Mouse (Mus musculus): ENCODE results near the gene Steap2.
"Not testable (repeated sequence)": the region's sequence is repeated elsewhere in the genome, so short reads cannot be mapped to it uniquely, and the experiment has no call there.

The Steap2 gene

GRCm38 (mm10) chr5:5693956-5694653 lies at the start of gene Steap2:
Gene Steap2 (minus strand): TSS chr5:5694578.
- peak; percentile 6 to 8 for DNase-seq (ENCODE audit: low spot score in 2 of 2)

DNA sequence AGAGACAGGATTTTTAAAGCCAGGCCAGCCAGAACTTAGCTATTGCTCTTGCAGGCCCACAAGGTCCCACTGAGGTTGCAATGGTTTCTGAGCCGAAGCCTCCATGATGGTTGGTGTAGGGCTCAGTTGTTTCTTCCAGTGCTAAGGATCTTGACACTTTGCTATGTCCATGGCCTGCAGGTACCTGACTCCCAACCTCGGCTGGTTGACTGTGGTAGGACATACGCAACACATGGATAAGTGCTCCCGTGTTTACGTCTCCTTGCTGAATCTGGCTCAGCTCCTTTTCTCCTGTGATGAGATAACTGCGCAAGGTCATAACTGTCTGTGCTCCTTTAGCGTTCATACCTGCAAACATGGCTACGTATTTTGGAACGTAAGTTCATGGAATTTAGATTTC lies 40.1 kb upstream of the Steap2 start:
- no peak for DNase-seq (ENCODE audit: low spot score in 2 of 2)

DNA sequence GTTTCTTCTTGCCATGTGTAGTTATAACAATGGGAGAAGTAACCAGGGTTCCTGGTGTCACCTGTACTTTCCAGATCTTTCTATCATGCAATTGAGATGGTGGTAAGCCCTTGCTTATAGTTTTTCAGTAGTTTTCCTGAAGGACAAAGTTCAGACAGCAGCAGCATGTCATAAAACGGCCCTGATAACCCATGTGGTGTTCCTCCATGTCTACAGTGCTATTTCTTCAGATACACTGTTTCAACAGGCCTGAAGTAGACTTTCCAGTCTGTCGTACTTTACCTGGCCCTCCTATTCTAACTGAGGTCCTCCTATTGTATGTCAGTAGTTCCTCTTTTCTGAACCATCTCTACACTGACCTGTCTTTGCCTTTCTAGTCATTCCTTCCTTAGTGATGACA lies 38.5 kb upstream of the Steap2 start:
- no peak for DNase-seq (ENCODE audit: low spot score in 2 of 2)

- no peak for DNase-seq (ENCODE audit: low spot score in 2 of 2)
Observed at GRCm38 (mm10) chr5:5732208-5732607, 37.8 kb upstream of the Steap2 start.

GRCm38 (mm10) chr5:5729904-5730303 lies 35.5 kb upstream of the Steap2 start:
- no peak for DNase-seq (ENCODE audit: low spot score in 2 of 2)

- no peak for DNase-seq (ENCODE audit: low spot score in 2 of 2)
Observed at GRCm38 (mm10) chr5:5722217-5722616, 27.8 kb upstream of the Steap2 start.

- DNase-seq (ENCODE audit: low spot score in 2 of 2), result no peak
Observed at GRCm38 (mm10) chr5:5711032-5711431, 16.7 kb upstream of the Steap2 start.

GRCm38 (mm10) chr5:5707341-5708278 lies 13.2 kb upstream of the Steap2 start:
- DNase-seq (ENCODE audit: low spot score in 2 of 2), result no peak

- DNase-seq (ENCODE audit: low spot score in 2 of 2), result no peak
Observed at GRCm38 (mm10) chr5:5705019-5705418, 10.6 kb upstream of the Steap2 start.

- DNase-seq (ENCODE audit: low spot score in 2 of 2), result no peak
Observed at GRCm38 (mm10) chr5:5700386-5700785, 6.0 kb upstream of the Steap2 start.

DNA sequence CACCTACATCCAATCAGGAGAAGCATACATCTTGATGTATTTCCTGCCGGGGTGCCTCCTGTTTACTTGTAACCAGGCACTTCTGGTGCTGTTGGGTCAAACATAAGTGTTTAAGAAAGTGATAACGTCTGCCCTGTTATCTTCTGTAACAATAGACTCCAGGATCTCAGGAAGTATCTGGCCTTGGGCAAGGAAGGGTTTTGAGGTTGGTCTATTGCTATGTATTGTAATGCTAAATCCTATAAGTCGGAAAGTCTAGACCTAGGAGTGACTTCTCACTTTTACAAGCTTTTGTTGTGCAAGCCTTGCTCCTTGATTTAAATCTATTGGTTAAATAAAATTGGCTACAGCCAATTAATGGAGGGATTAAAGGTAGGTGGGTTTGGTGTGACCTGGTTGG lies 4.5 kb upstream of the Steap2 start:
- DNase-seq (ENCODE audit: low spot score in 2 of 2), result no peak

DNA sequence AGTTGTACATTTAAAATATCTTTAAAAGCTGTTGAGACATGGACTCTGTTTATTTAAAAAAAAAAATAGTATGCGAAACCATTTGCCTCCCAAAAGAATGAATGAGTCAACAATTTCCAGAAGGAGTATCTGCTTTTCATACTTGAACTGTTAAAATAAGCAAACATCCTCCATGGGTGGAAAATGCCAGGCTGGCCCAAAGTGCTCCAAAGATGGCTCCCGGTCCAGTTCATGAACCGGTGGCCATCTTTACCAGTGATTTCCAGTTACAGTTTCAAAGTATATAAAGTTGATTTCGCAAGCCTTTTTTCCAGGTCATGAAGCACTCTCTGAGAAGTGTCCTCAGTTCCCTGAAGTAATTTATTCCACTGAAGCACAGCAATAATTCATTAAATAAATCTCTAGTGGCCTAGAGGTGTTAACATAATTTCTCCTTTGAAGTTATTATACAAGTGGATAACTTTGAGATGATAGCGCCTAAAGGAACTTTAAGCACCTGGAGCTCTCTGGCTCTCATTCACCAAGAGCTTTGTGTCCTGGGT lies 1.1 kb upstream of the Steap2 start:
- DNase-seq (ENCODE audit: low spot score in 2 of 2), result no peak

- DNase-seq (ENCODE audit: low spot score in 2 of 2), result no peak
Observed at GRCm38 (mm10) chr5:5693541-5693955, 830 bp downstream of the Steap2 start.

DNA sequence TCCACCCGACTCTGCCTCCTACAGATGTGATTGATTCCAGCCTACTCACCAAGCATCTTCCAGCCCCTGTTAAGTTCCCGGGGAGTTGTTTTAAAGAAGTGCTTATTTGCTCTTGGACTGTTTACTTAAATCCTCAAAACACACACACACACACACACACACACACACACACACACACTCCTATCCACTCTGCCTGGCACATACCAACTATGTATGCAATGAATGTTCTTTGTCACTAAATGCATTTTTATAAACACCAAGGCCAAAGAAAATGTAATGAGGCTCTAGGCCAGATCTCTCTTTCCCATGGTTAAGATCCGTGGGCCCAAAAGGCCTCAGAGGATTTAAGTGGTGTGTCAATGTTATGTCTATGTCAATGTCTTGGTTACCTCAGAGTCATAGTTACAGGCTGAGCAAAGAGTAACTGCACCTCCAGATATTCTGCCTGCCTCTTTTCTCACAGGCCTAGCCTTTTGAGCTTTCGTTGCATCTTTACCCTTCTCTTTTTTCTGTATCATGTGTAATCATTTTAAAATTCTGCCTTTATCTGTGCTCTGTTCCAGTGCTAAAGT lies 2.1 kb downstream of the Steap2 start:
- no peak for DNase-seq (ENCODE audit: low spot score in 2 of 2)

DNA sequence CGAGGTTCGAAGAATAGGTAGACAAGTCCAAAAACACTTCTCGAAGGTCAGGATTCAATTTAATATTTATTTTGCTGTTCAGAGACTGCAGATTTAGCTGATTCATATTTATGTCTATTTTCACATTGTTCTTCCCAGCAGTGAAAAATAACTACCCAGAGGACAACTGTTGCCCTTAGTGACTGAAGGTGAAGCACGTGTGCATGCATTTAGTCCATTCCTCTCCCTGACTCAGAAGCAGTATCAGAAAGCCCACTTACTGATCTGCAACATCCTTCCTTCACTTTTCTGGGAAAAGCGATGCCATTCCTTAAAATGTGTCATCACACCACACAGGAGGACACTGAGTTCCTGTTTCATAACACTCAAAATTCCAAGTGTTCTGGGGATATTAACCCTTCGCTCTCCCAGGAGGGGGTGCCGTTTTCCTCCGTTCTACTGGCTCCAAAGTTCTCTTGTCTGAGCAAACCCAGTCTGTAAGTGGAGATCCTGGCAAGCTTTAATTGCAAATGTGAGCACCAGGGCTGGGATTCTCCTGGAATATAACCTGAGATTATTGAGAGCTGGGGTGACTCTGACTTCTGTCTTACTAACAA lies 5.3 kb downstream of the Steap2 start:
- no peak for DNase-seq (ENCODE audit: low spot score in 2 of 2)

- DNase-seq (ENCODE audit: low spot score in 2 of 2), result no peak
Observed at GRCm38 (mm10) chr5:5688228-5688627, 6.2 kb downstream of the Steap2 start.

DNA sequence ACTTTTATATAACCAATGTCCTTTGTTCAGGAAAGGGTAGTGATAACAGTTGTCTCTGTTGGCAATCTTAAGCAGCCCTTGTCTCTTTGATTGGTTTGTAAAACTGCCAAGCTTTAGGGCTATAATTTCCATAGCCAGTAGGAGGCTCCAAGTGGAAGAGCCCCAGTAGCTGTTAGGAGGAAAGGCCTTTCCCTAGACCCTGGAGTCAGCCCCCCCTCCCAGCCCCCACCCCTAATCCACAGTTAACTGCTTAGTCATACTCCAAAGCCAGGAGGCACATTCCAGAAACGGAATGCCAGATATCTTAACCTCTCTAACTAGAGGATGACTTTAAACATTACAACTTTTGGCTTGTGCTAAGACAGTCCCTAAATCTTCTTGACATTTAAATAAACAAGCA lies 7.4 kb downstream of the Steap2 start:
- no peak for DNase-seq (ENCODE audit: low spot score in 2 of 2)

DNA sequence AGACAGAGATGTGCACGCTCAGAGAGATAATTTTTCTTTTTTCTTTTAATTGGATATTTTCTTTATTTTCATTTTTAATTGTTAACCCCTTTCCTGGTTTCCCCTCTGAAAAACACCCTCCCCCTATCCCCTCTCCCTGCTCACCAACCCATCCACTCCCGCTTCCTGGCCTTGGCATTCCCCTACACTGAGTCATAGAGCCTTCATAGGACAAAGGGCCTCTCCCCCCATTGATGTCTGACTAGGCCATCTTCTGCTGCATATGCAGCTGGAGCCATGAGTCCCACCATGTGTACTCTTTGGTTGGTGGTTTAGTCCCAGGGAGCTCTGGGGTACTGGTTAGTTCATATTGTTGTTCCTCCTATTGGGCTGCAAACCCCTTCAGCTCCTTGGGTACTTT lies 9.4 kb downstream of the Steap2 start:
- not testable (repeated sequence) for DNase-seq (ENCODE audit: low spot score in 2 of 2)

DNA sequence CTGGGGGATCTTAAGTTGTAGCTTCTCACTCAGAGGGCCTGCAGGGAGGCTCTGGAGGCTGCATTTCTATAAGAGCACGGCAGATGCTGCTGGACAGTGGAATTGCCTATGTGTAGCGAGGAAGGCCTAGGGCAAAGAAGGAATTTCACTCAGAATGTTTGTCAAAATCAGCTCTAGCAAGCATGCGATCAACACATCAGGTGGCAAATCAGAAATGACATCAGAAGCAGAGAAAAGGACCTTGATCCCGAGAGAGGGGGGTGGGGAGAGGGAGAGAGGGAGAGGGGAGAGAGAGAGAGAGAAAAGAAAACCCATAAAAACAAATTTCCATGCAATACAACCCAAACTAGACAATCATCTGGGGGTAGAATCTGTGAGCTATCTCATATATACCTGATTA lies 11.1 kb downstream of the Steap2 start:
- no peak for DNase-seq (ENCODE audit: low spot score in 2 of 2)

GRCm38 (mm10) chr5:5679459-5679858 lies 14.9 kb downstream of the Steap2 start:
- no peak for DNase-seq (ENCODE audit: low spot score in 2 of 2)

GRCm38 (mm10) chr5:5676082-5676481 lies 18.3 kb downstream of the Steap2 start:
- no peak for DNase-seq (ENCODE audit: low spot score in 2 of 2)

GRCm38 (mm10) chr5:5668920-5669319 lies 25.5 kb downstream of the Steap2 start:
- DNase-seq (ENCODE audit: low spot score in 2 of 2), result no peak
